In genomic region chr16:69469024-69469780, GRCm38 (mm10) we compare ENCODE assay signal across 10 mouse cellular contexts.
DNase-seq lines count a peak whose midpoint lies in the region; ATAC-seq and TF ChIP-seq lines count a peak whose summit lies in the region.
"Had no signal": no experiment of that assay in that cellular context is flagged by ENCODE, and none has a peak within 500 bp of the region (broad histone marks: within the 10 kb centered on the region; RNA-seq: fewer than 3 reads in every experiment).

No protein-coding gene starts in this region.

- H3K4me2 ChIP-seq in heart, embryonic 12.5 days: peak overlapping the region; percentile 50
- peak overlapping the region; percentile 40 for H3K4me2 ChIP-seq in forebrain, embryonic 14.5 days (ENCODE audit: low read length)
- peak overlapping the region; percentile 50 for H3K4me2 ChIP-seq in midbrain, postnatal 0 days (ENCODE audit: low read depth, low read length, poor library complexity, severe bottlenecking)

- no peaks in the 10 kb centered on the region for H3K27me3 ChIP-seq in heart, embryonic 12.5 days (replicated peaks)
- no peaks in the 10 kb centered on the region for H3K27me3 ChIP-seq in forebrain, embryonic 14.5 days (replicated peaks; ENCODE audit: control insufficient read depth, insufficient read depth, low read length)
- H3K27me3 ChIP-seq in midbrain, postnatal 0 days (ENCODE audit: insufficient read depth, low read length): no peaks in the 10 kb centered on the region

- no peak for TF ChIP-seq CTCF in midbrain, postnatal 0 days (IDR thresholded peaks at IDR 0.05)

- DNase-seq in heart, adult 18-20 months: no peak
- peak; percentile 66 for DNase-seq in forebrain, embryonic 14.5 days (ENCODE audit: low spot score)
- DNase-seq in layer of hippocampus, postnatal 10 days (ENCODE audit: low spot score in 2 of 2): peak; percentile 22 to 44
- peak; percentile 21 for DNase-seq in midbrain, postnatal 0 days (ENCODE audit: low spot score)
- no peak for DNase-seq in gastrocnemius, adult 8-10 months (ENCODE audit: low spot score in 2 of 2)
- DNase-seq in spleen, postnatal 10 days (ENCODE audit: low spot score in 2 of 2): no peak
- no peak for DNase-seq in kidney, adult 18-20 months
- DNase-seq: heart, postnatal 14 days had no signal

- H3K4me1 ChIP-seq in heart, embryonic 12.5 days (replicated peaks): no peaks in the 10 kb centered on the region
- H3K4me1 ChIP-seq in forebrain, embryonic 14.5 days (ENCODE audit: control insufficient read depth, insufficient read depth, low read length): no peaks in the 10 kb centered on the region
- no peaks in the 10 kb centered on the region for H3K4me1 ChIP-seq in midbrain, postnatal 0 days (ENCODE audit: insufficient read depth, low read length)

- no peak overlapping the region for H3K9ac ChIP-seq in heart, embryonic 12.5 days
- no peak overlapping the region for H3K9ac ChIP-seq in forebrain, embryonic 14.5 days (ENCODE audit: low read length)
- 0 out of 2 replicates have a peak overlapping the region, but pooled peaks have one; percentile 48 for H3K9ac ChIP-seq in midbrain, postnatal 0 days (replicated peaks; ENCODE audit: low read length, poor library complexity, severe bottlenecking)

- H3K27ac ChIP-seq in heart, embryonic 12.5 days (ENCODE audit: poor library complexity, severe bottlenecking): no peak overlapping the region
- H3K27ac ChIP-seq in forebrain, embryonic 14.5 days (ENCODE audit: low read depth, low read length): no peak overlapping the region
- peak overlapping the region; percentile 47 for H3K27ac ChIP-seq in midbrain, postnatal 0 days (ENCODE audit: low read depth, low read length)

- ATAC-seq in heart, embryonic 12.5 days (ENCODE audit: insufficient number of reproducible peaks, low FRiP score): no peak
- ATAC-seq in forebrain, embryonic 14.5 days: peak; percentile 92
- peak; percentile 31; the same call in 1 of the 2 replicates for ATAC-seq in midbrain, postnatal 0 days (ENCODE audit: low FRiP score)
- ATAC-seq: activated CD4-positive, CD25-positive, alpha-beta regulatory T cell, adult 4 months had no signal

- 35% methylated on average over 9 of the region's 9 CpGs for WGBS in heart, embryonic 12.5 days
- 13% methylated on average over 9 of the region's 9 CpGs for WGBS in forebrain, embryonic 14.5 days
- WGBS in midbrain, postnatal 0 days: 16% methylated on average over 9 of the region's 9 CpGs

- no peaks in the 10 kb centered on the region for H3K9me3 ChIP-seq in heart, embryonic 12.5 days (replicated peaks)
- H3K9me3 ChIP-seq in forebrain, embryonic 14.5 days (replicated peaks; ENCODE audit: control insufficient read depth, low read length): no peaks in the 10 kb centered on the region
- no peaks in the 10 kb centered on the region for H3K9me3 ChIP-seq in midbrain, postnatal 0 days (ENCODE audit: low read length)

- H3K4me3 ChIP-seq in heart, embryonic 12.5 days: peak overlapping the region; percentile 13; the same call in 1 of the 2 replicates
- peak overlapping the region; percentile 12; the same call in 1 of the 2 replicates for H3K4me3 ChIP-seq in forebrain, embryonic 14.5 days (ENCODE audit: low read depth, low read length)
- peak overlapping the region; percentile 32 for H3K4me3 ChIP-seq in midbrain, postnatal 0 days (ENCODE audit: low read depth, low read length)

- H3K36me3 ChIP-seq in heart, embryonic 12.5 days: no peaks in the 10 kb centered on the region
- H3K36me3 ChIP-seq in forebrain, embryonic 14.5 days (ENCODE audit: control insufficient read depth, insufficient read depth, low read length): no peaks in the 10 kb centered on the region
- H3K36me3 ChIP-seq in midbrain, postnatal 0 days (ENCODE audit: insufficient read depth, low read length): no peaks in the 10 kb centered on the region

Comparison
In these comparisons a context has a peak if more than half of its experiments do, and no peak if none do; other contexts are left out.
1. DNase-seq: peak in forebrain, embryonic 14.5 days (single experiment), layer of hippocampus, postnatal 10 days (2 of 2) and midbrain, postnatal 0 days (single experiment); none in heart, adult 18-20 months (0 of 2), gastrocnemius, adult 8-10 months (0 of 2), spleen, postnatal 10 days (0 of 2) and kidney, adult 18-20 months (single experiment).
2. Peak in every context shown above with its lines, with median percentiles within 50 percentile points of each other: H3K4me2 ChIP-seq and H3K4me3 ChIP-seq.